In genomic region chr5:140688434-140688833, GRCm38 (mm10) we compare ENCODE assay signal across 26 mouse cellular contexts. TPM values are rescaled to one million over a fixed set of nuclear protein-coding genes. Genes with fewer than 3 reads are reported as not detected.
DNase-seq lines count a peak whose midpoint lies in the region; ATAC-seq lines count a peak whose summit lies in the region.
"Had no signal": no experiment of that assay in that cellular context is flagged by ENCODE, and none has a peak within 500 bp of the region (broad histone marks: within the 10 kb centered on the region; RNA-seq: fewer than 3 reads in every experiment).

No protein-coding gene starts in this region.

- H3K4me2 ChIP-seq in midbrain, embryonic 11.5 days, result no peak overlapping the region
- no peak overlapping the region for H3K4me2 ChIP-seq in midbrain, embryonic 14.5 days (ENCODE audit: low read length)
- H3K4me2 ChIP-seq in forebrain, embryonic 14.5 days (ENCODE audit: low read length), result no peak overlapping the region
- H3K4me2 ChIP-seq: embryonic facial prominence, embryonic 13.5 days; forebrain, embryonic 13.5 days; hindbrain, embryonic 15.5 days; liver, embryonic 15.5 days; midbrain, embryonic 12.5 days had no signal

- peak; percentile 69 for ATAC-seq in frontal cortex, adult (ENCODE audit: low TSS enrichment)
- no peak for ATAC-seq in midbrain, embryonic 11.5 days (ENCODE audit: low FRiP score)
- no peak for ATAC-seq in midbrain, embryonic 14.5 days (ENCODE audit: low FRiP score, low TSS enrichment)
- no peak for ATAC-seq in forebrain, embryonic 14.5 days
- ATAC-seq: activated CD4-positive, CD25-positive, alpha-beta regulatory T cell, adult 4 months; forebrain, embryonic 13.5 days had no signal

- H3K27ac ChIP-seq in midbrain, embryonic 11.5 days (ENCODE audit: low read depth, low read length), result no peak overlapping the region
- H3K27ac ChIP-seq in midbrain, embryonic 14.5 days (replicated peaks; ENCODE audit: low read depth, low read length), result no peak overlapping the region
- H3K27ac ChIP-seq in forebrain, embryonic 14.5 days (ENCODE audit: low read depth, low read length), result no peak overlapping the region
- H3K27ac ChIP-seq: embryonic facial prominence, embryonic 13.5 days; forebrain, embryonic 13.5 days; gastrocnemius, adult 2 months; hindbrain, embryonic 15.5 days; liver, embryonic 15.5 days; midbrain, embryonic 12.5 days had no signal

- H3K36me3 ChIP-seq in midbrain, embryonic 11.5 days (ENCODE audit: control insufficient read depth, insufficient read depth, low read length), result no peaks in the 10 kb centered on the region; the same call in 1 of the 2 replicates
- peaks cover 58% of the 10 kb centered on the region for H3K36me3 ChIP-seq in midbrain, embryonic 14.5 days (ENCODE audit: control insufficient read depth, insufficient read depth, low read length)
- peaks cover 55% of the 10 kb centered on the region for H3K36me3 ChIP-seq in forebrain, embryonic 14.5 days (ENCODE audit: control insufficient read depth, insufficient read depth, low read length)

- 88% methylated on average over 3 of the region's 3 CpGs for WGBS in midbrain, embryonic 11.5 days
- 84% methylated on average over 3 of the region's 3 CpGs for WGBS in midbrain, embryonic 14.5 days
- 82% methylated on average over 3 of the region's 3 CpGs for WGBS in forebrain, embryonic 14.5 days

- H3K4me3 ChIP-seq in midbrain, embryonic 11.5 days (ENCODE audit: low read depth, low read length), result no peak overlapping the region
- H3K4me3 ChIP-seq in midbrain, embryonic 14.5 days (replicated peaks; ENCODE audit: low read depth, low read length), result no peak overlapping the region
- H3K4me3 ChIP-seq in forebrain, embryonic 14.5 days (ENCODE audit: low read depth, low read length), result no peak overlapping the region
- H3K4me3 ChIP-seq: embryonic facial prominence, embryonic 13.5 days; forebrain, embryonic 13.5 days; gastrocnemius, adult 2 months; hindbrain, embryonic 15.5 days; liver, embryonic 15.5 days; midbrain, embryonic 12.5 days had no signal

- H3K4me1 ChIP-seq in midbrain, embryonic 11.5 days (ENCODE audit: control insufficient read depth, insufficient read depth, low read length), result no peaks in the 10 kb centered on the region
- H3K4me1 ChIP-seq in midbrain, embryonic 14.5 days (ENCODE audit: control insufficient read depth, insufficient read depth, low read length), result no peaks in the 10 kb centered on the region
- H3K4me1 ChIP-seq in forebrain, embryonic 14.5 days (ENCODE audit: control insufficient read depth, insufficient read depth, low read length), result no peaks in the 10 kb centered on the region
- H3K4me1 ChIP-seq: forebrain, embryonic 13.5 days; hindbrain, embryonic 15.5 days; liver, embryonic 15.5 days; midbrain, embryonic 12.5 days had no signal

- DNase-seq in frontal cortex, postnatal 25 days (ENCODE audit: low spot score in 2 of 2), result no peak
- DNase-seq in layer of hippocampus, adult 18-20 months (ENCODE audit: low spot score in 2 of 2), result peak; percentile 26 to 44
- no peak for DNase-seq in layer of hippocampus, postnatal 10 days (ENCODE audit: low spot score in 2 of 2)
- peak; percentile 17 for DNase-seq in midbrain, embryonic 11.5 days (ENCODE audit: low spot score, missing footprints)
- DNase-seq in midbrain, embryonic 14.5 days, result no peak
- DNase-seq in lung, postnatal 4 days, result peak; percentile 47 to 82
- no peak for DNase-seq in forebrain, embryonic 14.5 days (ENCODE audit: low spot score)
- DNase-seq: adrenal gland, adult 8-10 months; cerebellum, adult 2 months; cerebellum, postnatal 36 days; embryo, embryonic 11 days; gastrocnemius, adult 2 months; heart, postnatal 4 days; kidney, adult 2 months; layer of hippocampus, postnatal 36 days; left cerebral cortex, postnatal 4 days; liver; right cerebral cortex, postnatal 4 days; thymus, postnatal 25 days had no signal

- H3K9me3 ChIP-seq in midbrain, embryonic 11.5 days (ENCODE audit: control insufficient read depth, low read length), result no peaks in the 10 kb centered on the region
- no peaks in the 10 kb centered on the region for H3K9me3 ChIP-seq in midbrain, embryonic 14.5 days (ENCODE audit: control insufficient read depth, low read length)
- H3K9me3 ChIP-seq in forebrain, embryonic 14.5 days (replicated peaks; ENCODE audit: control insufficient read depth, low read length), result no peaks in the 10 kb centered on the region
- H3K9me3 ChIP-seq: embryonic facial prominence, embryonic 13.5 days; forebrain, embryonic 13.5 days; hindbrain, embryonic 15.5 days; liver, embryonic 15.5 days; midbrain, embryonic 12.5 days had no signal

- no peaks in the 10 kb centered on the region for H3K27me3 ChIP-seq in midbrain, embryonic 11.5 days (ENCODE audit: control insufficient read depth, insufficient read depth, low read length)
- no peaks in the 10 kb centered on the region for H3K27me3 ChIP-seq in midbrain, embryonic 14.5 days (ENCODE audit: control insufficient read depth, insufficient read depth, low read length)
- H3K27me3 ChIP-seq in forebrain, embryonic 14.5 days (replicated peaks; ENCODE audit: control insufficient read depth, insufficient read depth, low read length), result no peaks in the 10 kb centered on the region
- H3K27me3 ChIP-seq: embryonic facial prominence, embryonic 13.5 days; forebrain, embryonic 13.5 days; hindbrain, embryonic 15.5 days; liver, embryonic 15.5 days; midbrain, embryonic 12.5 days had no signal

- H3K9ac ChIP-seq in midbrain, embryonic 11.5 days (ENCODE audit: low read length), result no peak overlapping the region
- H3K9ac ChIP-seq in midbrain, embryonic 14.5 days (replicated peaks; ENCODE audit: low read length), result no peak overlapping the region
- H3K9ac ChIP-seq in forebrain, embryonic 14.5 days (ENCODE audit: low read length), result no peak overlapping the region
- H3K9ac ChIP-seq: embryonic facial prominence, embryonic 13.5 days; forebrain, embryonic 13.5 days; hindbrain, embryonic 15.5 days; liver, embryonic 15.5 days; midbrain, embryonic 12.5 days had no signal

RNA-seq across cellular contexts. Expression of gene Iqce, which starts 13.7 kb away (rescaled TPM):
- total RNA-seq in layer of hippocampus, adult 18-20 months (2021), result 10 to 100 TPM; 47.4 to 55.1 TPM
- 10 to 100 TPM; 53.7 to 54.5 TPM for total RNA-seq in layer of hippocampus, postnatal 10 days (2021)
- polyA plus RNA-seq in midbrain, embryonic 11.5 days (2014; fragmentation: Nextera tagmentation; extraction: Ambion mirVana), result 13.9 and 15.6 TPM in 2 replicates
- 22.9 and 25.0 TPM in 2 replicates for polyA plus RNA-seq in midbrain, embryonic 14.5 days (2014; fragmentation: Nextera tagmentation; extraction: Ambion mirVana)
- polyA plus RNA-seq in forebrain, embryonic 14.5 days (2014; fragmentation: Nextera tagmentation; extraction: Ambion mirVana), result 13.4 and 18.9 TPM in 2 replicates

RNA-seq across cellular contexts. Expression of gene Brat1, which starts 16.4 kb away (rescaled TPM):
- total RNA-seq in layer of hippocampus, adult 18-20 months (2021), result 10 to 100 TPM; 17.7 to 18.5 TPM
- 10 to 100 TPM; 27.6 to 28.5 TPM for total RNA-seq in layer of hippocampus, postnatal 10 days (2021)
- polyA plus RNA-seq in midbrain, embryonic 11.5 days (2014; fragmentation: Nextera tagmentation; extraction: Ambion mirVana), result 8.3 and 11.4 TPM in 2 replicates
- 18.3 and 19.0 TPM in 2 replicates for polyA plus RNA-seq in midbrain, embryonic 14.5 days (2014; fragmentation: Nextera tagmentation; extraction: Ambion mirVana)
- polyA plus RNA-seq in forebrain, embryonic 14.5 days (2014; fragmentation: Nextera tagmentation; extraction: Ambion mirVana), result 14.3 and 19.8 TPM in 2 replicates

RNA-seq across cellular contexts. Expression of gene Amz1, which starts 35.5 kb away (rescaled TPM):
- 10 to 100 TPM; 12.1 to 15.0 TPM for total RNA-seq in layer of hippocampus, adult 18-20 months (2021)
- total RNA-seq in layer of hippocampus, postnatal 10 days (2021), result 10 to 100 TPM; 27.1 to 28.8 TPM
- polyA plus RNA-seq in midbrain, embryonic 11.5 days (2014; fragmentation: Nextera tagmentation; extraction: Ambion mirVana), result 0.67 and 0.97 TPM in 2 replicates
- polyA plus RNA-seq in midbrain, embryonic 14.5 days (2014; fragmentation: Nextera tagmentation; extraction: Ambion mirVana), result 1.9 and 3.1 TPM in 2 replicates
- 2.6 and 3.6 TPM in 2 replicates for polyA plus RNA-seq in forebrain, embryonic 14.5 days (2014; fragmentation: Nextera tagmentation; extraction: Ambion mirVana)

RNA-seq across cellular contexts. Expression of gene Ttyh3, which starts 39.6 kb away (rescaled TPM):
- total RNA-seq in layer of hippocampus, adult 18-20 months (2021), result 100 to 1,000 TPM; 182 to 186 TPM
- total RNA-seq in layer of hippocampus, postnatal 10 days (2021), result 100 to 1,000 TPM; 371 to 388 TPM
- 42.9 and 46.4 TPM in 2 replicates for polyA plus RNA-seq in midbrain, embryonic 11.5 days (2014; fragmentation: Nextera tagmentation; extraction: Ambion mirVana)
- 72.1 and 86.7 TPM in 2 replicates for polyA plus RNA-seq in midbrain, embryonic 14.5 days (2014; fragmentation: Nextera tagmentation; extraction: Ambion mirVana)
- polyA plus RNA-seq in forebrain, embryonic 14.5 days (2014; fragmentation: Nextera tagmentation; extraction: Ambion mirVana), result 65.8 and 72.3 TPM in 2 replicates

Comparison
In these comparisons a context has a peak if more than half of its experiments do, and no peak if none do; other contexts are left out.
1. DNase-seq: peak in layer of hippocampus, adult 18-20 months (2 of 2), midbrain, embryonic 11.5 days (single experiment) and lung, postnatal 4 days (2 of 2); none in frontal cortex, postnatal 25 days (0 of 2), layer of hippocampus, postnatal 10 days (0 of 2), midbrain, embryonic 14.5 days (single experiment) and forebrain, embryonic 14.5 days (single experiment).